Mouse (Mus musculus) v-Abl transformed pro-B cells (cell line): ENCODE measurements around the gene Map1b.

ENCODE experiments used
- in situ Hi-C, 2 experiments: fragments of 400-800 bp; cut with MboI; formaldehyde crosslinking; loops; one replicate each; pipeline ENCODE4 v1.15.1; 2025; ENCODE audit not compliant: unreplicated experiment in 2 of 2

Gene Map1b

DNA sequence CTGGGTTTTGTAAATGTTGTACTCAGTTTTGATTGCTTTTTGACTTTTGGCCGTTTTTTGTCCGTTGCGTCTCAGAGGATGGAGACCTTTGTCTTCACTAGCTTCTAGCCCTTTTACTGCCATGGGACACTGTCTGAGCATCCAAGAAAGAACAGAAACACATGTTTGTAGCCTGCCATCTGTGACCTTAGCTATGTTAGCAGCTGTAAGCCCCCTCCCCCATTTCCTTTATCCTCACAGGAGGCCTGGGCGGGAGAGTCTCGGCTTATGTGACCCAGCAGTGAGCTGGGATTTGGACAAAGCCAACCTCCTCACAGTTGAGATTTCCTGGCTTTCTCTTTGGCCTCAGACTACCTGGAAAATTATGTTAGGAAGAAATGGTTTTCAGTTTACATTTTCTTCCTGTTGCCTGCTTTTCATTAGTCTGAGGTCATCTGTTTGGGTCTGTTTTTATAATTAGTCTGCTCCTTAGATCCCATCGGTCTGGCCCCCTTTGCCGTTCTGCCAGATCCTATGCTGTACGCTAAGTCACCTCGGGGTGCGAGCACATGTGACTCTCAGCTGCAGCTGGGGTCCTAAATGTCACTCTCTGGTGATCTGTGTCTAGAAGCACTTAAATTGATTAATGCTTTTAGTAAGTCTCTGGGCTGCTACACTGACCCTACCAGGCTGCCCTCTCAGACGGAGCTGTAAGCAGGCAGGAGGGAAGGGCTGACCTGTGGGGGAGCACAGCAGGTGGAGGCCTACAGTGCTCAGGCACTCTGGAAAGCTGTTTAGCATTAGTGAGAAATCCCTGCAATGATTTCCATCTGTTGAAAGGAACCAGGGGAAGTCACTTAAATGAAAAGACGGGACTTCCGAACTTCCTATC lies 102.6 kb downstream of the Map1b start:
- in situ Hi-C loops: no loop called here

DNA sequence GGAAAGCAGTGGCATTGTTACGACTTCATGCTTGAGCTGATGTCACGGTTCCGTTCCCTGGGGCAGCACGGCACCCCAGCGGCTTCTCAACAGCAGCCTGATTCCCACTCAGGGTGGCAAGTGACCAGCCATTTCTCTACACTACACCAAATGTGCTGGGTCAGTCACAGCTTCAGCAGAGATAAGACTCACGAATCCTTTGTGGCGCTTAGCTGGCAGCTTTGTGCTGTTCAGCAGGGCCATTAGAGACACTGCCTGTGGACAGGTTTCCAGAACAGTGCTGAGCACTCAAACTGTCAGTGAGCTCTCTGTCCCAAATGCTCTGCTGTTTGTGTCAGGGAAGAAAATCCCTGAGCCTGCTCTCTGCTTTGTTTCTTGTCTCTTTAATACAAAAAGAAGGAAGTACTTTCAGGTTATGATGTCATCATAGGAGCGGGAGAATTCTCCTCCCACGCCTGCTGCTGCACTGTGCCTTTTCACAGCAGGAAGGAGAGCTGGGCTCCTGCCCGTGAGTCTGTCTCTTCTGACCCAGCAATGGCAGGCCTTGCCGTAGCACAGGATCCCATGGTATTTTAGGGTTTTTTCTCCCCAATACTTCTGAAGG lies 103.8 kb downstream of the Map1b start:
- in situ Hi-C loops: no loop called here

DNA sequence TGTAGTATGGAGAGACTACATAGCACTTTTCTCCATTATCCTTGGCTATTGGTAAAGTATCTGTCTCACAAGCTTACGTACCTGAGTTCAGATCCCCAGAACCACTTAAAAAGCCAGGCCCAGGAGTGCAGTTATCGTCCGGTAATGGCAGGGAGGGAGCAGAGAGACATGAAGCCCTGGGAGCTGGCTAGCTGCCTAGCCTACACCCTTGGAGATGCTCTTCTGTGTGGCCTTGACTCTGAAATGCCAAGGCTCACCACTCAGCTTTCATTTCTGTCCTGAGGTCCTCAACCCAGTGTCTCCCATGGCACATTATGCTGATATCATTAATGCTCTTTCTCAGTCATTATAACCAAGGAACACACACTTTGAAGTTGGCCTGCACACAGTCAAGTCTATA lies 104.6 kb downstream of the Map1b start:
- in situ Hi-C loops: no loop called here

DNA sequence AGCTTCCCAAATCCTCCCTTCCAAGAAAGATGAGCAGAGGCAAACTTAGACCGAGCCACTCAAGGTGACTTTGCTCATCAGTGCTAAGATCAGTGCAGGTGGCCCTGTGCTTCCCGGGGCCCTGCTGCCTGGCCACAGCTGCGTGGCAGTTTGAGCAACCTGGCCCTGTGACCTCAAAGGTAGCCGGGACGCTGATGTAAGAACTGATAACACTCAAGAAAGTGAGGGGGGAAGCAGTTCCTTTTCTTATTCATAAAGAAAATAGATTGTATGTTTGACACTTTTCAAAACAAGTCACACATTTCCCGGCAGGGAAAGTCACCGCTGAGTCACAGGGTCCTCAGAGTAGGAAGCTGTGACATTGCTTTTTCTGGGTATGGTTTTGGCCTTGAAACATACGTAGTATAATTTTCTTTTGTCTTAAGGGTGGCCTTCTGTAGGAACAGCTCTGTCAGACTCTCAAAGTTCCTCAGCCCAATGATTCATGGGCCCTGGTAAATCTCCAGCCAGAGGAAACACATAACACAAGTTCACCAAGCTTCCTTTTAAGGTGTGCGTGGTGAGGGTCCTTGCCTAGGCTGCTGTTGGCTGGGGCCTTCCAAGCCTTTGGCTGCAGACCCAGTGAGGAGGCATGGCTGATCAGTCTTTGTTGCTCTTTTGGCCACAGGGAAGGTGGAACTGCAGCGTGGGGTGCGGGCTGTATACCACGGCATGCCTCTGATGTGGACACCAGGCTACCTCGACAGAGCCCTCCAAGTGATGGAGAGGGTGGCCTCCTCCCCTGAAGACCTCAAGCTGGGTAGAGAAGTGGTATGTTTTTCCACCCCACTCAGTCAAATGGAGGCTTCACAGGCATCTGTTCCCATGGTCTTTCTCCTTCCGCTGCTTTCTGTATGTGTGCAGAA lies 105.5 kb downstream of the Map1b start:
- in situ Hi-C loops: no loop called here

DNA sequence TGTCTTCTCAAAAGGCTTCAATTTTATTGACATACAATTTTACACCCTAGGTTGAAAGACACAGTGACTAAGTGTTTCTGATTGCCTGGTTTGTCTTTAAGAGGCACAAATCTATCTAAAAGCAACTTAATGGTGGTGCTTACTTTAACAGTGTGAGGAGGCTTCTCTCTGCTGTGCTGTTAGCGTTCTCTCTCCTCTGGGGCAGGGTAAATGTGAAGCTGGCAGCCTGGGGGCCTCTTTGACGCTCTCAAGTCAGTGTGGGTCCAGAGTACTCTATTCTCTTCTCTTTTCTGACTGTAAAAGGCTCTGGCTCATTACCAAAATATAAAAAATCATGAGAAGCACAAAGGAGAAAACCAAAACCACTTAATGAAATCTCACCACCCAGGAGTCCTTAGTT lies 107.1 kb downstream of the Map1b start:
- in situ Hi-C loops: no loop called here

DNA sequence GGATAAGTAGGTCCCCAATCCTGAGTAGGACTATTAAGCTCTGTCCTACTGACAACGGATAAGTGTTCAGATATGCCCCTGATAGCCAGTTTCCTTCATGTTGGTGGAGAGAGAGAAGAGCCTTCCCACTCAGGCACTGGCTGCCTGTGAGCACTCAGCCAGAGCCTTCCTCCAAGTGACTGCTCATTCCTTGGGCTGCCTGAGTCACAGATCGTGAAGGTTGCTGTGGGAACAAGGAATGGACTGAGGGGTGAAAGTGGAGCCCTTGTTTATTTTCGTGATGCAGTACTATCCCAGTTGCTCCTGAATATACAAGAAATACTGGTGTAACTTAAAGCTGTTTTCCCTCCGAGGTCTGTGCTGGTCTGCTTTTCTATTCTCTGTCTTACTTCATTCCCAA lies 117.0 kb downstream of the Map1b start:
- in situ Hi-C loops: no loop called here

DNA sequence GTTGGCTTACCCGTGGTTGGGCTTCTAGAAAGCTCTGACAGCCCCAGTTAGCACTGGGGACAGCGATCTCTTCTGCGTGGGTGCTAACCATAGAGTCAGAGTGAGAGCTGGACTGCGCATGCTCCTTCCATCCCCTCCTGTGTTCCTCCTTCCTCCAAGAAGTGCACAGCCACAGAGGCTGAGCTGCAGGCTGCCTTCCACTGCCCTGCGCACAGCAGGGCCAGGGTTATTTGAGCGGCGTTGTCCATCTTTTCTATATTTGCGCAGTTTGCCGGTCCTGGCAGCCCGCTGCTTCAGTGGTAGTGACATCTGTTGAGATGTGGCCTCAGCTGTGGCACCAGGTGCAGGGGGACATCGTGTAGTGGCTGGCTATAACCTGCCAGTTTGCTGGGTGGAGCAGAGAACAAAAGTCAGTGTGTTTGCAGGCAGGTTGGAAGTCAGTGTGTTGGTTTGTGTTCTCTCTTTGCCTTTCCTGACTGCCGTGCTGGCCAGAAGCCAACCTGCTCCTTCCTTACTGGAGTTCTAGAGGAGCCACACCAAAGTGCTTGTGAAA lies 118.1 kb downstream of the Map1b start:
- in situ Hi-C loops: no loop called here

DNA sequence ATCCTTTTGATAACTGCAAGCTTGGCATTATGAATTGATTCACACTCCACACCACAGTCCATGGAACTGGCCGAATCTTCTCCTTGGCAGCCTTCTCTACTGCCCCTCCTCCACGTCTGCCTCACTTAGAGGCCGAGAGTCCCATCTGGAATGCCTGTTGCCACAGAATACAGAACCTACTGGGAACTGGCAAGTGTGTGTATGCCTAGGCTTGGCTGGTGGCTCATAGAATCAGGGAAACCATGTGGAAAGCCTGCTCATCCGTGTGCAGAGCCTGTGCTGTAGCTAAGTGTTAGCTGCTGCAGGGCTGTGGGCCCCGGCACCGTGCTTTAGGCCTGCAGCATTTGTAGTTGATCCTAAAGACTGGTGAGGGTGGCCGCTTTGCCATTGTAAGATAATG lies 119.1 kb downstream of the Map1b start:
- in situ Hi-C loops: no loop called here

DNA sequence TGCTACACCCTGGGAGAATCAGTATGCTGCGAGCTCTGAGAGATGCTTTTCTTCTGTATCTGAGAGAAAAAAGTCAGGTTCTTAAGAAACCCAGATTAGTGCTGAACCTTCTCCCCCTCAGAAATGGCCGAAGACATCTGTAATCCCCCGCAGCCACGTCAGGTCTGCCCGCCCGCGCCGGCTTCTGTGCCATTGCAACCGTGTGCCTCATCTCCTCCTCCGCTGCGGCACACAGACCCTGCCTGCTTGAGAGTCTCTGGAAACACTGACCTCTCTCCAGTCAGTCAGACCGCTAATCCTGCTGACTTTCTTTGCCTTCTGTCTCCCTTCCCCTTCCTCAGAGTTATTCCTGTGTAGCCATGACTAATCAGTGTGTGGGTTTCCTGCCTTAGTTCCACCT lies 120.8 kb downstream of the Map1b start:
- in situ Hi-C loops: no loop called here

DNA sequence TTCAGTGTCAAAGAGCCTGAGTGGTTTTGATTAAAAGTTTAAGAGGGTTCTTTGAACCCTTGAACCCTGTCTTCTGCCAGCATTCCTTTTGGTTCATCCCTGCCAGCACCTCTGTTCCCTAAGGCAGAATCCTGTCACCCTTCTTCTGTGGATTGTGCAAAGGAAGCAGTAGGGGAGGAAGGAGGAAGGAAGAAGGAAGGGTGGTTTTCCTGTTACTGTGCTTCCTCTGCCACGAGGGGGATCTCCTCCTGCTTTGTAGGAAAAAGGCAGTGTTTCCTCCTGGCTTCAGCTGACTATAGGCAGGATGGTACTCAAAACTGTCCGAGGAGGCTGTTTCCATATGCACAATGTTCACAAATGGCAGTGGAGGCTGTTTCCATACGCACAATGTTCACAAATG lies 121.6 kb downstream of the Map1b start:
- in situ Hi-C loops: no loop called here

DNA sequence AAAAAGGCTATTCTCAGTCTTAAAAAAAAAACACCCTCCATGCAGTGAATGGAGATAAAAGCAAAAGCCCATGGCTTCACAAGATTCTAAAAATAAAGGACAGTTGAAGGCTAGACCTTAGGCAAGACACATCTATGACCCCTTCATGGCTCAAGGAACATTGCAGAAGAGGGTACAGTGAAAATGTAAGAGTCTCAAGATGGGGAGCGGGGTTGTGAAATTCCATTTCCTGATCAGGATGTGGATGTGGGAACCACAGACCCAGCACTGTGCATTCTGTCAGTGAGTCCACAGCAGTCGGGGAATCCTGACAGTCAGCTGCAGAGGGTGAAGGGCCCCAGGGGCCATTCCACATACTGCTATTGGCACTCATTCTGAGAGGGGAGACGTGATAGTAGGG lies 123.2 kb downstream of the Map1b start:
- in situ Hi-C loops: no loop called here

DNA sequence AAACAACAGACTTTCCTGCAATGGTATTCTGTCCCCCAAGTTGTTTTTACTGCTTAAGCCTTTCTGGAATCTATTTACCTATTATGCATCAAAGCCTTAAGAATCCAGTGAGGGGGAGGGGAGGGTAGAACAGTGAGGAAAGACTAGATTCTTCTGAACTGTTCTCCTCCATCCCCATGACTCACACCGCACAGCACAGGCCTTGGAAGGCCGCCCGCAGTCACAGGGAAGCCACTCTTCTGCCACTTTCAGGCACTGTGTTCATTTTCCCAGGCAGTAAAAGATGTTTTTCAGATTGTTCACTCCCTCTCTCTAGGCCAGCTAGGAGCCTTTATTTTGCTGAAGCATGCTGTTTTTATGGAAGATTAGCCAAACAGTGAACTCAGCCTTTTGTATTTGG lies 124.9 kb downstream of the Map1b start:
- in situ Hi-C loops: no loop called here

DNA sequence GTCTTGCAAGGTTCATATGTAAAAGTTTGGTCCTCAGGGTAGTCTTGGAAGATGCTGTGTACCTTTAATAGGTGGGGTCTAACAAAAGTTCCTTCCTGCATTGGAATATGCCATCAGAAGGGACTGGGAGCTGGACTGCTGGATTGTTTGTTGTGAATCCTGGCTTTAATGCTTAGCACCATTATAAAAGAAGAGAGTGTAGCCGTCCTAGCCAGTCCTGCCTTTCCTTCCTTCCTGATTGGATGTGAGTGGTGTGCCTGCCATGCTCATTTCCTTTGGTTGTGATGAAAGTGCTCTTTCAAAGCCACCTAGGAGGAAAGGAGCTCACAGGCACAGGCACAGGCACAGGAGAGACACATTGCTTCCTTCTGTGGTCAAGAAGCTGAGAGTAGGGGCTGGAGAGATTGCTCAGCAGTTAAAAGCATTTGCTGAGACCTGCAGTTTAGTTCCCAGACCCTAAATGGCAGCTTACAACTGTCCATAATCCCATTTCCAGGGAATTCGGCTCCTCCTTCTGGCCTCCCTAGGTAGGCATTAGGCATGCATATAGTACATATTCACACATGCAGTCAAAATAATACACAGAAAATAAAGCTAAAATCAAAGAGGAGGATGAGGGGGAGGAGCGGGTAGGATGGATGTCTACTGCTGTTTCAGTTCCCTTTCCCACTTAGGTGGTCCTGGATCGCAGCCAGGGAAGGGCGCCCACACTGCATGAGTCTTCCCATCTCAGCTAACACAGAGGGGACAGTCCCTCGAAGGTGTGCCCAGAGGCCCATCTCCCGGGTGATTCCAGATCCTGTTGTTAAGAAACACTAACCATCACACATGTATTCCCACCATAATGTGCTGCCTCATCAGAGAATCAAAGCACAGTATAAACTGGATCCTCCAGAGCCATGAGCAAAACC lies 128.2 kb downstream of the Map1b start:
- in situ Hi-C loops: no loop called here

DNA sequence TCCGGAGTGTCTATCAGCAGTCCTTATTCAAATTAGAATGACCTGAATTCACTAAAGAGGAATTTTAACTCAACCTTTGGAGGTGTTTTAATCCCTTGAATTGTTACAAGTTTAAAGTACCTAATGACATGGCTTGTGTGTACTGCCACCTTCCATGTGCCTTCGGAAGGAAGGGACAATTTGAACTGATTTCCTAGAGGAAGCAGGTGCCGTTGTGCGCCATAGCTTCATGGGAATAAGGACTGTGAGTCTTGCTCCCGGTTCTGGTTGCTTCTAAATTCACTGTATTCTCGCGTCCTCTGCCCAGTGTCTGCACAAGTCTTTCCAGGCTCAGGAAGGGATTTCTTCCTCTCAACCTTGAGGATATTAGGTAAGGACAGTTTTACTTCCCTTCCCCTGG lies 130.0 kb downstream of the Map1b start:
- in situ Hi-C loops: no loop called here

DNA sequence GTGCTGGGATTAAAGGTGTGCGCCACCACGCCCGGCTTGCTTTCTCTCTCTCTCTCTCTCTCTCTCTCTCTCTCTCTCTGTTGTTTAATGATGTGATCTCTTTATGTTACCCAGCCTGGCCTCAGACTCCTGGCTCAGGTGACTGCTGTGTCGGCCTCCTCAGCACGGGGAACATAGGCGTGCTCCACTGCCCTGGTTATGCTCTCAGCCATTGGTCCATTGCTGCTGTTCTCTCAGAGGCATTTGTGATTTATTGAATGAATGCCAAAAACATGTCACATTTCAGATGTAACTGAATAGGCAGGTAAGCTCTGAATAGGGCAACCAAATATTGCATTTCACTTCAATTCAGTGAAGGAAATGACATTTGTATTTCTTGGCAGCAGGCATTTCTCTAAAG lies 130.4 kb downstream of the Map1b start:
- in situ Hi-C loops: no loop called here

DNA sequence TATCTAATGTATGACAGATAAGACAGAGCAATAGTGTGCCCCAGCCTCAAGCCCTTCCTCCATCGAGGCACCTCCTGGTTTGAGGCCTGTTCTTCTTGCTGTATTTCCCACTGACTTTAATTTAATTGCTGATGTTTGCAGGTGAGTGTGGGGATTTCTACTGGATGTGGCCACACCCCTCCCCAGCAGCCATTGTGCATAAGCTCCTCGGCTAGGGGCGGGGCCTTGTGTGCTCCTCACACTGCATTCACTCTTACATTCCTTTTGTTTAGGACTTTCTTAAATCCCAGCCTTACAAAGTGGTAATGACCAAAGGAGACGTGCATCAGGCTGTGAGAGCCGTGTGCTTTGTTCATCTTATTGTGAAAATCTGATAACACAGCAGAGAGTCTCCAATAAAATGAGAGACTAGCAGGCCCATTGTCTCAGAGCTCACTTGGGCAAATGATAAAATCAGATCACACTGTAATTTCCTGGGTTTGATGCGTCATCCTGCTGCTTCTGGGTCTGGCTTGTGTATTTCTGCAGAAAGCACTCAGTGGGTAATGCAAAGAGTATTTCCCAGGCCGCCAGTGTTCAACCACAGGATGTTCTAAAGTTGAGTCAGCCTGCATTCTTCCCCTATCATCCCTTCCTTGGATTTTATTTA lies 131.7 kb downstream of the Map1b start:
- in situ Hi-C loops: no loop called here

DNA sequence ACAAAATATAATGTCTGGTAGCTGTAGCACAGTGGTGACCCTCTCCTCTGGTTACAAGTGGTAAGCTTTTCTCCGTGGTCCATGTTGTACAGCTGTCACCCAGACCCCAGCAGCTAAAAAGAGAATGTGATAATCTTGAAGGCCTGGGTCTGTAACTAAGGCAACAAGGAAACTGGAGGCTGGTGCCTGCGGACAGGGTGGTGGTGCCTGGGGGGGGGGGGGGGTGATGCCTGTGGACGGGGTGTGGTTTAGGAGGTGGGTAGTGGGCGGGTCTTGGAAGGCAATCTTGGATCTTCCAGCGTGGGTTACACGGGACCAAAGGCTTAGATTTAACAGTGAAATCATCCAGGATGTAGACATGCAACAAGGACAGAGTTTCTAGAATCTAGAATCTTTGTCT lies 134.0 kb downstream of the Map1b start:
- in situ Hi-C loops: no loop called here

DNA sequence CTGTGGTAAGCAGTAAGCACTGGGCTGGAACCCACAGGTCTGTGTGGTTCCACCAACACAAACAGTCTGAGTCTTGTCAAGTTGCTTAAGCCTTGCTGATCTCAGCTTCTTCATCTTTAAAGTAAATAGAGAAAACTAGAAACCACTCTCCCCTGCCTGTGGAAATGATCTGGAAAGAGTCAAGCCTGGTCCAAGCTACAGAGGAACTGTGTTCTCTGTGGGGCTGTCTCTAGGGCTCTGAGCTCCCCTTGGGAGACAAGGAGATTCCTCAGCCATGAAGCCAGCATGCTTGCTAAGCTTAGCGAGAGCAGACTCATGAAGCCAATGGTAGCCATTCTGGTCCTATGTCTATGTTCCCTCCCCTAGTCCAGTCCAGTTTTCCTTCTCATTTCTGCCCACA lies 138.1 kb downstream of the Map1b start:
- in situ Hi-C loops: loop anchor here (5.0 to 10.0 kb wide), 3 partner anchors 464 to 607 kb away; no protein-coding TSS in a partner anchor

DNA sequence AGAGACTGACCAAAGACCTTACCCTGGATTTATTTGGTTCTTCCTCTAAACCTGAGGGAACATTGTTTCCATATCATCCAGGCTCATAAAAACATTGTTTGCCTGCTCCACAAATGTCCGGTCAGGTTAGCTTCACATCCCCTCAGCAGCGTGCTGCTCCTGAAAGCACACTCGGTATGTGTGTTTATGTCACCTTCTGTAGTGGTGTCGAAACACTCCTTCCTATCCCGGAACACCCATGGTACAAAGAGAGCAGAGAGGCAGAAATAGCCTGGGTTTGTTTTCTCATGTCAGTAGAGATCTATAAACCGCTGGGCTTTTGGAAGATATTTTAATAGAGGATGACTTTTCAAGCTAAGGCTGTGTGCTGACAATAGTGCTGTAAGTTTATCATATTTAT lies 139.3 kb downstream of the Map1b start:
- in situ Hi-C loops: loop anchor here (5.0 to 10.0 kb wide), 3 partner anchors 465 to 608 kb away; no protein-coding TSS in a partner anchor
